Mouse (Mus musculus) spleen, adult 10 weeks (tissue): ENCODE results near the gene Xlr3b. TPM values are rescaled to one million over a fixed set of nuclear protein-coding genes. Genes with fewer than 3 reads are reported as not detected.

Experiments used
- polyA plus RNA-seq: library from polyadenylated mRNA; stranded (reverse); fragments of 350-450 nt; fragmentation: Illumina TruSeq; extraction: RNeasy Lipid Tissue Mini Kit (QIAGEN cat#74804); gene quantifications from one replicate; pipeline ENCODE4 v1.2.3, GENCODE M21; 2015; ENCODE audit warnings: low replicate concordance; ENCODE audit not compliant: insufficient read depth

The Xlr3b gene
- polyA plus RNA-seq: 15.7 TPM

GRCm38 (mm10) chrX:73191934-73192333, at the start of gene Xlr3b:
Gene Xlr3b (plus strand): TSS chrX:73192207.

GRCm38 (mm10) chrX:73148496-73148895, 43.5 kb upstream of the Xlr3b start, which contains the start of gene Xlr5b:
Gene Xlr5b (plus strand): TSS chrX:73148796.

DNA sequence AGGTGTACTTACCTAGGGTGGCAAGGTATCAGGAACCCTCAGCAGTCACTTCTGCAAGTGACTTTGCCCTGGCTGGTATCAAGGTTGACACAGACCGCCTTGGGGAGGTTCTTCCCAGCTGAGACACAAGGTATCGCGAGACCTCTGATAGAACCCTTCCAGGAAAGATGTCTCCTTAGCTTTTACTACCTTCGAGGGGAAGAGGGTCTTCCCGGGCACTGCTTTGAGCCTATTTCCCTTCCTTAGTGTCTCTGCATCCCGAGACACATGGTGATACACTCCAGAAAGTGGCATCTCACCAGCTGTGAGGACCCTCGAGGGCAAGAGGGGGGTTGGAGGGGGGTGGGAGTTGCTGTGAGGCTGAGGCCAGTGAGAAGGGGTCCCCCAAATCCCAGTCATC, 42.7 kb upstream of the Xlr3b start, which contains the start of gene DXBay18:
Gene DXBay18 (minus strand): TSS at position 101 of the 400 bp plus-strand sequence.

GRCm38 (mm10) chrX:73176889-73177288, 15.1 kb upstream of the Xlr3b start, which contains the start of gene Spin2d:
Gene Spin2d (minus strand): TSS chrX:73176989.

GRCm38 (mm10) chrX:73213819-73214564, 22.0 kb downstream of the Xlr3b start, which contains the start of gene Xlr4b:
Gene Xlr4b (plus strand): TSS chrX:73214333.

GRCm38 (mm10) chrX:73227914-73228605, 36.1 kb downstream of the Xlr3b start, which contains the start of gene F8a:
Gene F8a (plus strand): TSS chrX:73228291.

GRCm38 (mm10) chrX:73242821-73243325, 50.9 kb downstream of the Xlr3b start, which contains the start of gene Xlr4c:
Gene Xlr4c (minus strand): TSS chrX:73243130.

Other genes with a start within 250 kb of the Xlr3b start
- 1.0 TPM for gene Zfp185, start 204.9 kb upstream of the Xlr3b start, polyA plus RNA-seq
- not detected for gene Pnma5, start 155.1 kb upstream of the Xlr3b start, polyA plus RNA-seq
- gene Pnma3, start 127.4 kb upstream of the Xlr3b start, polyA plus RNA-seq: not detected
- 44.1 TPM for gene Xlr4a, start 109.7 kb upstream of the Xlr3b start, polyA plus RNA-seq
- gene Xlr3a, start 95.1 kb upstream of the Xlr3b start, polyA plus RNA-seq: 0.55 TPM
- not detected for gene Gm14685, start 75.2 kb upstream of the Xlr3b start, polyA plus RNA-seq
- not detected for gene Xlr5b, start 43.4 kb upstream of the Xlr3b start, polyA plus RNA-seq
- gene DXBay18, start 42.8 kb upstream of the Xlr3b start, polyA plus RNA-seq: not detected
- gene Spin2d, start 15.2 kb upstream of the Xlr3b start, polyA plus RNA-seq: not detected
- gene Xlr4b, start 22.1 kb downstream of the Xlr3b start, polyA plus RNA-seq: 72.3 TPM
- 4.5 TPM for gene F8a, start 36.1 kb downstream of the Xlr3b start, polyA plus RNA-seq
- 33.7 TPM for gene Xlr4c, start 50.9 kb downstream of the Xlr3b start, polyA plus RNA-seq
- gene Xlr3c, start 73.2 kb downstream of the Xlr3b start, polyA plus RNA-seq: not detected
- not detected for gene Xlr5a, start 100.8 kb downstream of the Xlr3b start, polyA plus RNA-seq
- gene Xlr5c, start 100.8 kb downstream of the Xlr3b start, polyA plus RNA-seq: not detected
- gene Gm45015, start 144.6 kb downstream of the Xlr3b start, polyA plus RNA-seq: not detected
- gene Zfp275, start 150.4 kb downstream of the Xlr3b start, polyA plus RNA-seq: 29.0 TPM
- not detected for gene Gm18336, start 206.5 kb downstream of the Xlr3b start, polyA plus RNA-seq
- gene Zfp92, start 218.9 kb downstream of the Xlr3b start, polyA plus RNA-seq: not detected
- not detected for gene Trex2, start 243.1 kb downstream of the Xlr3b start, polyA plus RNA-seq